Mouse (Mus musculus): ENCODE data around the gene Trip4. TPM values are rescaled to one million over a fixed set of nuclear protein-coding genes. Genes with fewer than 3 reads are reported as not detected.

Trip4 gene
- 5.4 and 6.0 TPM in 2 replicates for total RNA-seq (2015; ENCODE audit: low replicate concordance)
- total RNA-seq (2017; ENCODE audit: low replicate concordance), result 8.0 and 13.5 TPM in 2 replicates

- ATAC-seq (replicated peaks; ENCODE audit: low FRiP score, poor library complexity, severe bottlenecking), result peak; percentile 98
Observed at GRCm38 (mm10) chr9:65908394-65909300, at the start of gene Trip4, which contains the start of gene Csnk1g1. Gene Trip4, minus strand, starts transcription at chr9:65908794. Gene Csnk1g1, plus strand, starts transcription at chr9:65908924.

- 0 out of 2 replicates have a peak, but pooled peaks have one; percentile 59 for ATAC-seq (replicated peaks; ENCODE audit: low FRiP score, poor library complexity, severe bottlenecking)
Observed at GRCm38 (mm10) chr9:65951082-65951587, 42.5 kb upstream of the Trip4 start.

DNA sequence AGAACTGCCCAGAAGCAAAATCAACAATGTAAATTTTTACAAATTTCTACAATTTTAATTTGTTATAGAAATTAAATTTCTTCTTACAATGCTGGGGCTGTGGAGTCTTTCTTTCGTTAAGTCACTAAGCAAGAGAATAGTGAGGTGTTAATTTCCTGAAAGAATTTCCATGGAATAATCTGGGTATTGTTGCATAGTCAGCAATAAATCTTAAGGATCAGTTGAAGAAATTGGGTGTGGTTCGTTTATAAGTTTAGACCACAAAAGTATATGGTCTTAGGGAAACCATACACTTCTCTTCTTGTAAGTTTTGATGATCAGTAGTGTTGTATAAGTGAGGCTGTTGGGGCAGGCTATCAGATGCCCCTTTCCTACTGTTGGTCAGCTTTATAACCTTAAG is 29.0 kb upstream of the Trip4 start:
- no peak for ATAC-seq (replicated peaks; ENCODE audit: low FRiP score, poor library complexity, severe bottlenecking)

GRCm38 (mm10) chr9:65929826-65930225 is 21.2 kb upstream of the Trip4 start:
- no peak for ATAC-seq (replicated peaks; ENCODE audit: low FRiP score, poor library complexity, severe bottlenecking)

GRCm38 (mm10) chr9:65928456-65928855 is 19.9 kb upstream of the Trip4 start:
- ATAC-seq (replicated peaks; ENCODE audit: low FRiP score, poor library complexity, severe bottlenecking), result no peak

GRCm38 (mm10) chr9:65917015-65917414 is 8.4 kb upstream of the Trip4 start:
- ATAC-seq (replicated peaks; ENCODE audit: low FRiP score, poor library complexity, severe bottlenecking), result no peak

DNA sequence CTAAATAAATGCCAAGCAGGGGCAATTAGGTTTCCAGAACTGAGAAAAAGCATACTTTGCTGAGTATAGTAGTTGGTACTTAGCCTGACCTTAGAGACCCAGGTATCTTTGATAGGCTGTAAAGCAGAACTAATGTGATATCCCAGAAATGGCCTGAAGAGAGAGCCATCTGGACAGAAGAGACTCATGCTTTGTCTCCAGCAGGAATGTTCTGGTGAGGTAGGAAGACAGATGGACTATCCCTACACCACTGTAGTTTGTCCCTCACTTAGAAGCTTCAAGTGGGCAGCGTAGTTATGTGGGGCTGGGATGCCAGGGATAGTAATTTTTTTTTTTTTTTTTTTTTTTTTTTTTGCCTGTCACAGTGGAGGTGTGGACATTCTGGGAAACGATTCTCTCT is 5.4 kb upstream of the Trip4 start:
- no peak for ATAC-seq (replicated peaks; ENCODE audit: low FRiP score, poor library complexity, severe bottlenecking)

DNA sequence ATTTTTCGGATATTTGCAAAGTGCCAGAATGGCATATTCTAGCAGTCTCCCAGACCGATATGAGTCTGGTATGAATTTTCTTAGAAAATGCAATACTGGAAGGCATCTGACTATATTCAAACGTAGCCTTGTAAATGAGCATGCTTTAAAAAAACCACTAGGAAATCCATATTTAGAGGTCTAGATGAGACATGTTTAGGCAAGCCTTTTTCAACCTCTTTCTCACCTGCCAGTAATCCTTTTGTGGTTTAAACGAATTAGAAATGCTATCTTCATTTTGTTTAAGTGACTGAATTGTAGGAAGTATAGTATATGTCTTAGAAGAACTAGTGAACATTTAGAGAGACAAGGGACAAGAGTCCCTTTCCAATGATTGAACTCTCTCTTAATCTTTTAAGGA is 1.2 kb upstream of the Trip4 start:
- ATAC-seq (replicated peaks; ENCODE audit: low FRiP score, poor library complexity, severe bottlenecking), result no peak

- ATAC-seq (replicated peaks; ENCODE audit: low FRiP score, poor library complexity, severe bottlenecking), result peak; percentile 58
Observed at GRCm38 (mm10) chr9:65909301-65909801, 757 bp upstream of the Trip4 start.

GRCm38 (mm10) chr9:65903419-65903818 is 5.2 kb downstream of the Trip4 start:
- ATAC-seq (replicated peaks; ENCODE audit: low FRiP score, poor library complexity, severe bottlenecking), result peak; percentile 74

DNA sequence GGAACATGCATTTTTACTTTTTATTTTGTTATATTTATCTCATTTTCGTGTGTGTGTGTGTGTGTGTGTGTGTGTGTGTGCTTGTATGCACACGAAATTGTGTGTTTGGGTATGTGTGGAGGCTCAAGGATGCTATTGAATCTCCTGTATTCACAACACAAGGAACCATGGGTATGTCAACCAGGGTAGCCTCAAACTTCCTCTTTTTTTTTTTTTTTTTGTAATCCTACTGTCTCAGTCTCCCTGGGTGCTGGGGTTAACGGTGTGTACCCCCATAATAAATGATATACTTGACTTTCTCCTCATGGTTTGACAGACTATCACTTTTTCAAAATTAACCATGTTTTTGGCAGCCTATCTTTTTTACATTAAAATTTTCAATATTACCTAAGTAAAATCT is 5.7 kb downstream of the Trip4 start:
- ATAC-seq (replicated peaks; ENCODE audit: low FRiP score, poor library complexity, severe bottlenecking), result no peak

DNA sequence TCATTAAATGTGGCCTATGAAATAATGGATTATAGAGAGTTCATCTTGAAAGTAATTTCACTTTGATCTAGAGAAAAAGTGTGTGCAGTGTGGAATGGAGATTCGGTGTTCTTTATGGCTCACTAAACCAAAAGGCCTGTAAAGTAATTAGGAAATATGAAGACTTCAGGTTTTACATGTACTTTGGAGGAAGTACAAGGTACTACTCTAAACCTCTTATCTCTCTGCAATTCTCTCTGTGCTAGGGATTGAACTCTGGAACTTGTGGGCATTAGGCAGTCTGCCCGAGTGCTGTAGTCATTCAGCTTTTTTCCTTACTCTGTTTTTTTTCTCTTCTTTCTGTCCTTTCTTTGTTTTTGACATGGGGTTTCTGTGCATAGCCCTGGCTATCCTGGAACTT is 11.6 kb downstream of the Trip4 start:
- ATAC-seq (replicated peaks; ENCODE audit: low FRiP score, poor library complexity, severe bottlenecking), result no peak

DNA sequence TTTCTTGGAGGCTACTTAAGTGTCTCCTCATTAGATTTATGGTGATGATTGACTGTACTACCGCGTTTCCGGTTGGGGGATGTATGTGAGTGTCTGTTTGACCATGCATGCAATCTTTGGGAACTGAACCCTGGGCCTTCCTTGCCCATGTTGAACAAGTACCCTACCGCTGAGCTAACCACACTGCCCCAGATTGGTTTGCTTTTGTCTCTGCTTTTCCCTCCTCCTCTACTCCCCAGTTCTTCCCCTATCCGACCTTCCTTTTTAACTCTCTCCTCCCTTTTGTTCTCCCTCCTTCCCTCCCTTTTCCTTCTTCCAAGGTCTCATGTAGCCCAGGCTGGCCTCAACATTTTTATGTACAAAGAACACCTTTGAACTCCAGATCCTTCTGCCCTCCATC is 17.5 kb downstream of the Trip4 start:
- ATAC-seq (replicated peaks; ENCODE audit: low FRiP score, poor library complexity, severe bottlenecking), result no peak

DNA sequence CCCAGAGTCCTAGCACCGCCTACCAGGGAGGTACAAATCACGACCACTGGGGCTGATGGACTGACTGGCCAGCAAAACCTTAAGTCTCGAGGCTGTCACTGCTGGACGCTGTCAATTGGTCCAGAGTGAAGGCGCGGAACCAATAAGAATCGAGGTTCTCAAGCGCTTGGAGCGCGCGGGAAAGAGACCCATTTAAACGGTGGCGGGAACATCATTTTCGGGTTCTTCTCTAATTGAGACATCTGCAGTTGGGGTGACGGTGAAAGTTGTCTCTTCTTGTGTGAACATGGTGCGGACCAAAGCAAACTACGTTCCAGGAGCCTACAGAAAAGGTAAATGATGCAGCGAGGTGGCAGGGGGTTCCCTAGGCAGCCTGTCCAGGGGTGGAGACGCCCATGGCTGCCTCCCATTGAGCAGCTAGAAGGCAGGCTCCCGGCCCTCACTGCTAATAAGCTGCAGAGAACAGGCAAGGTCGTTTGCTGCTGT is 18.4 kb downstream of the Trip4 start, which contains the start of gene Pclaf:
Gene Pclaf (plus strand): TSS at position 95 of the 486 bp plus-strand sequence.
- ATAC-seq (replicated peaks; ENCODE audit: low FRiP score, poor library complexity, severe bottlenecking), result peak; percentile 93

- peak; percentile 100 for ATAC-seq (replicated peaks; ENCODE audit: low FRiP score, poor library complexity, severe bottlenecking)
Observed at GRCm38 (mm10) chr9:65884564-65885315, 23.9 kb downstream of the Trip4 start.

- no peak for ATAC-seq (replicated peaks; ENCODE audit: low FRiP score, poor library complexity, severe bottlenecking)
Observed at GRCm38 (mm10) chr9:65859656-65860055, 48.9 kb downstream of the Trip4 start.

DNA sequence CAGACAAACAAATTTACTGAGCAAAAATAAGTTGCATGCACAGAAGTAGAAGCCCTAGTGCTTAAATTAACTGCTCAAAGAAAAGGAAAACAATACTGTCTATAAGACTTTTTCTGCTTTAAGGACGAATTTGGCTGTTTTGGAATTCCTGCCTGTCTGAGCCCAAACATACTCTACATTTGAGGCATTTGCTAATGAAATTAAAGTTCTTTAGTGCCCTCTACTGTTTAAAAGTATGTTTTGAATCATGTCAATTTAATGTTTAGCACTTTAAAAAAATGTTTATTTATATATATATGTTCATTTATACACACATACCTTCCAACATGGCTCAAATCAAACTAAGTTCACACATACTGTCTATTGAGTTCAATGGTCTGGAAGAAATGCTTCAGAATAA is 58.4 kb downstream of the Trip4 start:
- no peak for ATAC-seq (replicated peaks; ENCODE audit: low FRiP score, poor library complexity, severe bottlenecking)

GRCm38 (mm10) chr9:65848154-65848553 is 60.4 kb downstream of the Trip4 start:
- ATAC-seq (replicated peaks; ENCODE audit: low FRiP score, poor library complexity, severe bottlenecking), result no peak; the same call in 1 of the 2 replicates

GRCm38 (mm10) chr9:65844421-65845165 is 64.0 kb downstream of the Trip4 start:
- ATAC-seq (replicated peaks; ENCODE audit: low FRiP score, poor library complexity, severe bottlenecking), result no peak
